Mouse (Mus musculus): Measurements from ENCODE around the gene Dnah7b.
A peak's percentile ranks its signal among the peaks of the same experiment; 100 is the strongest.
"Not testable (repeated sequence)": the region's sequence is repeated elsewhere in the genome, so short reads cannot be mapped to it uniquely, and the experiment has no call there.

The Dnah7b gene

GRCm38 (mm10) chr1:46066015-46066414, at the start of gene Dnah7b:
Dnah7b (plus strand) TSS chr1:46066315.
- DNase-seq (ENCODE audit: low spot score), result no peak

- peak; percentile 66 for DNase-seq (ENCODE audit: low spot score)
Measured at GRCm38 (mm10) chr1:46018382-46018977, 47.6 kb upstream of the Dnah7b start.

- peak; percentile 67 for DNase-seq (ENCODE audit: low spot score)
Measured at GRCm38 (mm10) chr1:46022262-46022661, 43.9 kb upstream of the Dnah7b start.

- DNase-seq (ENCODE audit: low spot score), result peak; percentile 16
Measured at GRCm38 (mm10) chr1:46031993-46032555, 34.0 kb upstream of the Dnah7b start.

- no peak for DNase-seq (ENCODE audit: low spot score)
Measured at GRCm38 (mm10) chr1:46048188-46048587, 17.9 kb upstream of the Dnah7b start.

GRCm38 (mm10) chr1:46066484-46067251, 553 bp downstream of the Dnah7b start:
- peak; percentile 41 for DNase-seq (ENCODE audit: low spot score)

GRCm38 (mm10) chr1:46068787-46069186, 2.7 kb downstream of the Dnah7b start:
- not testable (repeated sequence) for DNase-seq (ENCODE audit: low spot score)

GRCm38 (mm10) chr1:46077891-46078290, 11.8 kb downstream of the Dnah7b start:
- DNase-seq (ENCODE audit: low spot score), result no peak

GRCm38 (mm10) chr1:46100484-46100883, 34.4 kb downstream of the Dnah7b start:
- DNase-seq (ENCODE audit: low spot score), result no peak

GRCm38 (mm10) chr1:46112606-46113005, 46.5 kb downstream of the Dnah7b start:
- not testable (repeated sequence) for DNase-seq (ENCODE audit: low spot score)

GRCm38 (mm10) chr1:46117179-46117578, 51.1 kb downstream of the Dnah7b start:
- DNase-seq (ENCODE audit: low spot score), result not testable (repeated sequence)

GRCm38 (mm10) chr1:46128058-46128457, 61.9 kb downstream of the Dnah7b start:
- DNase-seq (ENCODE audit: low spot score), result no peak

- DNase-seq (ENCODE audit: low spot score), result not testable (repeated sequence)
Measured at GRCm38 (mm10) chr1:46196835-46197234, 130.7 kb downstream of the Dnah7b start.

GRCm38 (mm10) chr1:46201169-46201568, 135.1 kb downstream of the Dnah7b start:
- not testable (repeated sequence) for DNase-seq (ENCODE audit: low spot score)

- not testable (repeated sequence) for DNase-seq (ENCODE audit: low spot score)
Measured at GRCm38 (mm10) chr1:46210014-46210588, 144.0 kb downstream of the Dnah7b start.

GRCm38 (mm10) chr1:46222704-46223103, 156.6 kb downstream of the Dnah7b start:
- not testable (repeated sequence) for DNase-seq (ENCODE audit: low spot score)

GRCm38 (mm10) chr1:46226136-46226535, 160.0 kb downstream of the Dnah7b start:
- not testable (repeated sequence) for DNase-seq (ENCODE audit: low spot score)

- not testable (repeated sequence) for DNase-seq (ENCODE audit: low spot score)
Measured at GRCm38 (mm10) chr1:46268841-46269240, 202.7 kb downstream of the Dnah7b start.

- DNase-seq (ENCODE audit: low spot score), result no peak
Measured at GRCm38 (mm10) chr1:46271927-46272326, 205.8 kb downstream of the Dnah7b start.

GRCm38 (mm10) chr1:46278057-46278910, 212.2 kb downstream of the Dnah7b start:
- not testable (repeated sequence) for DNase-seq (ENCODE audit: low spot score)

GRCm38 (mm10) chr1:46278911-46279565, 212.9 kb downstream of the Dnah7b start:
- not testable (repeated sequence) for DNase-seq (ENCODE audit: low spot score)
